Mouse (Mus musculus): ENCODE measurements around the gene Kcnb1.

Gene Kcnb1

GRCm38 (mm10) chr2:167061381-167062034, 128.4 kb downstream of the Kcnb1 start:
- DNase-seq (ENCODE audit: low read depth, low spot score): peak; percentile 32

DNA sequence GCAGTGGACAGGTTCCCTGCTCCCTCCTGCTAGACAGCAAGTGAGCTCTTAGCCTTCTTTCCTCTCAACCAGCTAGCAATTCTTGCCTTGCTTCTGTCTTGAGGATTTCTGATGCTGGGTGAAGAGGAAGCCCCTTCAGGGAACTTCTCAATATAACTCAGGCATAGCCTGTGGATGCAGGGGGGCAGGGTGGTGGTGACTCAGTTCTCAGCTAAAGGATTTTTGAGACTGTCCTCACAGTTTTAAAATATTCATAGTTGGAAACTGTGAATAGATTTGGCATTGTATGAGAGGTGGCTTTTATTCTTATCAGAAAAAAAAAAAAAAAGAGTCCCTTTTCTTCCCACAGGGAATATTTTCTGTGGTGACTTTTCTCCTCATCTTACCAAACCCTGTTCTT, 129.2 kb downstream of the Kcnb1 start:
- DNase-seq (ENCODE audit: low read depth, low spot score): no peak

GRCm38 (mm10) chr2:167060360-167060759, 129.6 kb downstream of the Kcnb1 start:
- no peak for DNase-seq (ENCODE audit: low read depth, low spot score)

- no peak for DNase-seq (ENCODE audit: low read depth, low spot score)
Observed at GRCm38 (mm10) chr2:167059960-167060359, 130.0 kb downstream of the Kcnb1 start.

DNA sequence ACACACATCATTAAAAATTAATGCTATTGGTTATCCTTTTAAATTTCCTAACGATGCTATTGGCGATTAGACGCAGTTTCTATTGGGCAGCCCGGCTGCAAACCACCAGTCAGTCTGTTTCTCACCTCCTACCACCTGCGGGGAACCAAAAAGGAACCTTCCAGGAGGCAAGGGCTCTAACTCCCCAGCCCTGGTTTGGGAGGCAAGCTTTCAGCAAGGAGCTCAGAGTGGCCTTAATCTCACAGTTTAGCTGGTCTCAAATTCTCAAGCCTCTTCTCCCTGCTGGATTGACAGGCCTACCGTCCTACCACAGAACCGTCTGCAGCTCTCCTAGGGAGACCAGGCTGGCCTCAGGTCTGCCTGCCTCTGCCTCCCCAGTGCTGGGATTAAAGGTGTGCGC, 130.4 kb downstream of the Kcnb1 start:
- no peak for DNase-seq (ENCODE audit: low read depth, low spot score)

DNA sequence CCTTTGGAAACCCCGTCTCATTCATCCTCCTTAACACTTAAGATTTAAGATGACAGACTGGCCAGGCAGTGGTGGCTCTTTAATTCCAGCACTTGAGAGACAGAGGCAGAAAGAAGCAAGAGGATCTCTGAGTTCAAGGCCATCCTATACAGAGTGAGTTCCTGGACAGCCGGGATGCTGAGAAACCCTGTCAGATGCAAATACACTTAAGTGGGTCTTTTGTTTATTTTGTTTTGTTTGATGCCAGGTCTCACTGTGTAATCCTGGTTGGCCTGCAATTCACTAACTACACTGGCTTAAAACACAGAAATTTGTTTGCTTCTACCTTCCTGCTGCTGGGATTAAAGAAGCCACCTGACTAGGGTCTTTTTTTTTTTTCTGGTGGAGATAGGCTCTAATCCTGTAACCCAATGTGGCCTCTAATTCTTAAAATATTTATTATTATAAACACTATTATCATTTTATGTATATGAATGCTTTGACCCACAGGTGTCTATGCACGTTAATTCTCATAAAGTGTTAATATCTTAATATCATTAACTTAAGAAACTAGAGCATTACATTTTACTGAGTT, 131.1 kb downstream of the Kcnb1 start:
- no peak for DNase-seq (ENCODE audit: low read depth, low spot score)

DNA sequence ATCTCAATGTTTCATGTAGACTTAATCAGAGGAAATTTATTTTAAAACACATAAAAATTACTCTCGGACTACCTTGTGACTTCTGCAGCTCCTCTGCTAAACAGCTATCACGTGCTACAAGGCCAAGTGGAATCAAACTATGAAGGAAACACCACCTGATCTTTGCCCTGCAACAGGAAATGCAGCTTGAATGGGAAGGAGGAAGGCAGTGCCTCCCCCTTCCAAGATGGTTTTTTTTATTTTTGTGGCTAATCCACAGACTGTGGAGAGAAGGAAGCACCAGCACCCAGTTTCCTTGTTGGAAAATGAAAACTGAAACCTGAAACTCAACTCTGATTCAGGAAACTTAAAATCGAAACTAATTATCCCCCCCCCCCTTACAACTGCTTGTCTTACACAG, 131.8 kb downstream of the Kcnb1 start:
- no peak for DNase-seq (ENCODE audit: low read depth, low spot score)

DNA sequence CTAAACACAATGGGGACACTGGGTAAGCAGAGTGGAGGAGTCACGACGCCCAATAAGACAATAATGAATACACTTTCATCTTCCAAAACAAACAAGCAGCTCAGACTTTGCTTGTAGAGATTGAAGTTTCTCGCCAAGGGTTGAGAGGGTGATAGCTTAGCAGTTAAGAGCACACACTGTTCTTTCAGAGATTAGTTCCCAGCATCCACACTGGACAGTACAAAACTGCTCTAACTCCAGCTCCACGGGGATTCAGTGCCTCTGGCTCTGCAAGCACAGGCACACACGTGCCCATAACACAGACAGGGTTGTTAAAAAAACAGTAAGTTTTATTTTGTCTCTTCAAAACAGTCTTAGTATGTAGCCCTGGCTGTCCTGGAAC, 133.0 kb downstream of the Kcnb1 start:
- DNase-seq (ENCODE audit: low read depth, low spot score): no peak

DNA sequence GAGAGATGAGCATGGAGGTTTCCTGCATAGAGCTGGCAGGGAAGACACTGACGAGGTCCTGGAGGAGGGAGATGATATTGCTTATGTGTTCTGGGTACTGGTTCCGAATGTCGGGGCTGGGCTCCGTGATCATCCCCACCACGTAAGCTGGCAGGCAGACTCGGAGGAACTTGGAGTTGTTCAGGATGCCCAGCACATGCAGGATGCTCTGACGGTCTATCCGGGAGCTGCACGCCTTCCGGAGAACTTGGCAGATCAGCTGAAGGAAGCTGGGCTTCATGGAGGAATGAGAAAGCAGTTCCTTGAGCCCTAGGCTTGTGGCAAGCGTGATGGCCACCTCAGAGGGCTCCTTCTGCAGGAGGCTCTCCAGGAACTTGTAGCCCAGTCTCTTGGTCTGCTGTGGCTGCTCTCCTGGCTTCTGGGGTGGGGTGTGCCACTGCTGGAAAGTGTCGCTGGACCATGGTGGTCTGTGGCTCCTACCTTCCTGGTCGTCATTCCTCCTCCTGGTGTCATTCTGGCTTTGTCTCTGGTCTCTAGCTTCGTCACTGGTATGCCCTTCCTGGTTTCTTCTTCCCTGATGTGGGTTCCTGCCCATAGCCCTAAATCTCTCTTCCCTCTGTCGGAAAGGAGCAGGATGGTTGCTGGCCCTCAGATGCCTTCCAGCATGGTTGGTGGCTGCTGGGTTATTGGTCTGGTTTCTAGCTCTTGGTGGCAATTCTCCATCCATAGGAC, 133.6 kb downstream of the Kcnb1 start:
- DNase-seq (ENCODE audit: low read depth, low spot score): no peak

- no peak for DNase-seq (ENCODE audit: low read depth, low spot score)
Observed at GRCm38 (mm10) chr2:167055386-167055785, 134.6 kb downstream of the Kcnb1 start.

GRCm38 (mm10) chr2:167053127-167053844, 136.7 kb downstream of the Kcnb1 start:
- no peak for DNase-seq (ENCODE audit: low read depth, low spot score)

DNA sequence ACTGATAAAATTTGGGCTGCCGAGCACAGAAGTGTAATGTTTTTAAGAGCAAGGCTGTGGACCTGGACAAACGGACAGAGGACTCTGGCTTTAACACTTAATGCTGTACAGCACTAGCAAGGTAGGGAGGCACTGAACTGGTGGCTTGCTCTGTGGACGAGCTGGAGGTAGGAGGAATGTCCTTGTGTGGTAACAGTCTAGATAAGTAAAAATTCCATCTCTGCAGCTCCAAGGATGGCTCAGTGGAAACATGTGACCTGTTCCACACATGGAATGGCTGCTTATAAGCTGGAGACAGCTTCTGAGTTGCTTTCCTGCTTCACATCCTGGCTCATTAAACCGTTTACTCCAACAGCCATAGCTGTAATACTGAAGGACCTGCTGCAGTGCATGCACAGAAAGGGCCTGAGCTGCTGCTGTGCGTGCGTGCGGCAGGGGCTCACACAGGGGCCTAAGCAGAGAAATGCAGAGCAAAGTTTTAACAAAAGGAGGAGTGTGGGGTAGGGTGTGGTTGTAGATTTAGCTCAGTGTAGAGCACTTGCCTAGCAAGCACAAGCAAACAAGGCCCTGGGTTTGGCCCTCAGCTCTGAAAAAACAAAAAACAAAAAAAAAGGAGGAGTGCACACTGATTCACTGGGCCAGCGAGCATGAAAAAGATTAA, 141.1 kb downstream of the Kcnb1 start:
- no peak for DNase-seq (ENCODE audit: low read depth, low spot score)

DNA sequence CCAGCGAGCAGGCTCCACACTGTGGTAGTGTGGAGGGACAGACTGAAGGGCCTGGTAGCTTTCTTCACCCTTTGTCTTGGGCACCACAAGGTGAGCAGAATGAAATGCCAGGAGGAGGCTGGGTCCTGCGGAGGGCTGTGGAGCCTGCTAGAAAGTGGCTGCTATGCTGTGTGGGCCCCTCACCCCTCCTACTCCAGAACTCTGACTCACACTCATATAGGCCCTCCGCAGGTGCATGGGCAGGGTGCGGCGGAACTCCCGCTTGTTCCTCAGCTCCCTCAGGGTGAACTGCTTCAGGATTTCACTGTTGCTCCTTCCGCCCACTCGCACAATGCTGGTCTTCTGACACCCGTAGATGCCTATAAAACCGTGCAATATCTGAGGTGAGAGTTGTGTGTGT, 141.7 kb downstream of the Kcnb1 start:
- DNase-seq (ENCODE audit: low read depth, low spot score): no peak
